Mouse (Mus musculus) liver, postnatal 0 days (tissue): ENCODE data around the gene Zbtb3. TPM values are rescaled to one million over a fixed set of nuclear protein-coding genes. Genes with fewer than 3 reads are reported as not detected.

Experiments
- ATAC-seq: fragments of 200-750 bp; cut with Nextera tagmentation; 2 replicates; pipeline ENCODE4 v1.8.0; 2017; ENCODE audit warnings: mild to moderate bottlenecking, moderate library complexity
- DNase-seq: peaks from one replicate; pipeline ENCODE4 v3.0.0-alpha.2; 2016
- H3K27ac ChIP-seq: fragments of 300-500 bp; sonication (generic); 2 replicates; pipeline ENCODE4 v1.5.1; 2014; ENCODE audit warnings: antibody characterized with exemption, moderate library complexity, mild to moderate bottlenecking, low read depth
- H3K27me3 ChIP-seq: fragments of 300-500 bp; sonication (generic); 2 replicates; pipeline ENCODE4 v1.6.1; 2014; ENCODE audit warnings: low read length, control low read depth, mixed read lengths; ENCODE audit not compliant: insufficient read depth
- H3K36me3 ChIP-seq: fragments of 300-500 bp; sonication (generic); replicated peaks from 2 replicates; pipeline ENCODE4 v1.6.1; 2014; ENCODE audit warnings: mild to moderate bottlenecking, control low read depth, low read length, moderate library complexity, mixed read lengths; ENCODE audit not compliant: insufficient read depth
- H3K4me1 ChIP-seq: fragments of 300-500 bp; sonication (generic); 2 replicates; pipeline ENCODE4 v1.6.1; 2014; ENCODE audit warnings: antibody characterized with exemption, mild to moderate bottlenecking, control low read depth; ENCODE audit not compliant: insufficient read depth
- H3K4me2 ChIP-seq: fragments of 300-500 bp; sonication (generic); 2 replicates; pipeline ENCODE4 v1.6.1; 2014; ENCODE audit warnings: low read depth, mild to moderate bottlenecking, low read length, moderate library complexity, mixed read lengths
- H3K4me3 ChIP-seq: fragments of 300-500 bp; sonication (generic); 2 replicates; pipeline ENCODE4 v1.5.1; 2014; ENCODE audit warnings: low read depth, low read length
- H3K9ac ChIP-seq: fragments of 300-500 bp; sonication (generic); replicated peaks from 2 replicates; pipeline ENCODE4 v1.6.1; 2014; ENCODE audit warnings: mild to moderate bottlenecking, moderate library complexity
- H3K9me3 ChIP-seq: fragments of 300-500 bp; sonication (generic); 2 replicates; pipeline ENCODE4 v1.6.1; 2016; ENCODE audit warnings: mild to moderate bottlenecking, control low read depth, low read length, mixed read lengths
- CTCF ChIP-seq: sonication (generic); IDR thresholded peaks from 2 replicates; pipeline ENCODE4 v1.5.1; 2016; ENCODE audit warnings: antibody characterized with exemption, low read depth
- EP300 ChIP-seq: IDR thresholded peaks from 2 replicates; pipeline ENCODE4 v1.6.1; 2016; ENCODE audit warnings: antibody characterized with exemption, low read depth, mild to moderate bottlenecking
- WGBS: fragments of 180-500 bp; shearing (Covaris S2); extraction: QIAGEN DNeasy Blood & Tissue Kit; methylation state at CpG from one replicate; pipeline ENCODE4 v1.1.7; 2014; ENCODE audit not compliant: insufficient replicate concordance; 5-methylcytosine and 5-hydroxymethylcytosine counted together
- polyA plus RNA-seq: library from polyadenylated mRNA; unstranded; fragments of >200 nt; fragmentation: Nextera tagmentation; extraction: Ambion mirVana; gene quantifications from 2 replicates; pipeline ENCODE4 v1.2.1, GENCODE M21; 2015

Gene Zbtb3
- polyA plus RNA-seq, 1 experiment from 2014 or later, result 0.82 TPM

- ATAC-seq (no peak), DNase-seq (no peak)
- no peak overlapping the region for H3K4me3 ChIP-seq
- no peaks in the 10 kb centered on the region for H3K9me3 ChIP-seq
- H3K9ac ChIP-seq, result no peak overlapping the region
- 73% methylated on average over 3 of the region's 3 CpGs for WGBS
- H3K4me1 ChIP-seq, result no peaks in the 10 kb centered on the region
- no peak overlapping the region for H3K4me2 ChIP-seq
- TF ChIP-seq CTCF (no peak), EP300 (no peak)
- no peak overlapping the region for H3K27ac ChIP-seq
- H3K27me3 ChIP-seq, result no peaks in the 10 kb centered on the region
- H3K36me3 ChIP-seq, result no peaks in the 10 kb centered on the region; the same call in 1 of the 2 replicates
These were observed 50.8 kb downstream of the Zbtb3 start for GRCm38 (mm10) chr19:8853117-8853516.

Other genes with a start within 250 kb of the Zbtb3 start
- 0.27 TPM in 2 replicates for gene Slc22a8, start 211.3 kb upstream of the Zbtb3 start, polyA plus RNA-seq
- gene Slc22a6, start 184.5 kb upstream of the Zbtb3 start, polyA plus RNA-seq, result not detected in 2 replicates
- not detected in 2 replicates for gene Chrm1, start 138.8 kb upstream of the Zbtb3 start, polyA plus RNA-seq
- 64.4 and 68.0 TPM in 2 replicates for gene Slc3a2, start 79.2 kb upstream of the Zbtb3 start, polyA plus RNA-seq
- gene Wdr74, start 66.7 kb upstream of the Zbtb3 start, polyA plus RNA-seq, result 36.0 and 36.8 TPM in 2 replicates
- 0.31 and 0.43 TPM in 2 replicates for gene 1700092M07Rik, start 61.8 kb upstream of the Zbtb3 start, polyA plus RNA-seq
- 36.3 and 37.5 TPM in 2 replicates for gene Stx5a, start 61.1 kb upstream of the Zbtb3 start, polyA plus RNA-seq
- gene Nxf1, start 45.5 kb upstream of the Zbtb3 start, polyA plus RNA-seq, result 47.9 and 49.9 TPM in 2 replicates
- 56.0 and 59.1 TPM in 2 replicates for gene Tmem223, start 31.6 kb upstream of the Zbtb3 start, polyA plus RNA-seq
- 76.3 and 80.3 TPM in 2 replicates for gene Tmem179b, start 28.1 kb upstream of the Zbtb3 start, polyA plus RNA-seq
- gene Taf6l, start 16.1 kb upstream of the Zbtb3 start, polyA plus RNA-seq, result 6.6 and 7.9 TPM in 2 replicates
- 61.7 and 63.3 TPM in 2 replicates for gene Polr2g, start 4.0 kb upstream of the Zbtb3 start, polyA plus RNA-seq
- gene Ttc9c, start 16.8 kb downstream of the Zbtb3 start, polyA plus RNA-seq, result 9.8 and 12.5 TPM in 2 replicates
- 2.1 and 2.3 TPM in 2 replicates for gene Hnrnpul2, start 17.5 kb downstream of the Zbtb3 start, polyA plus RNA-seq
- gene AC129217.1, start 27.2 kb downstream of the Zbtb3 start, polyA plus RNA-seq, result not detected in 2 replicates
- gene Bscl2, start 34.9 kb downstream of the Zbtb3 start, polyA plus RNA-seq, result 30.5 and 32.7 TPM in 2 replicates
- 0.08 and 0.23 TPM in 2 replicates for gene Gng3, start 36.6 kb downstream of the Zbtb3 start, polyA plus RNA-seq
- gene Lrrn4cl, start 48.2 kb downstream of the Zbtb3 start, polyA plus RNA-seq, result 0.24 and 0.26 TPM in 2 replicates
- 147 TPM in 2 replicates for gene Ubxn1, start 68.9 kb downstream of the Zbtb3 start, polyA plus RNA-seq
- 48.6 and 52.6 TPM in 2 replicates for gene Uqcc3, start 78.4 kb downstream of the Zbtb3 start, polyA plus RNA-seq
- 27.5 and 31.3 TPM in 2 replicates for gene Lbhd1, start 81.2 kb downstream of the Zbtb3 start, polyA plus RNA-seq
- not detected in 2 replicates for gene Gm49403, start 81.4 kb downstream of the Zbtb3 start, polyA plus RNA-seq
- gene 1810009A15Rik, start 86.3 kb downstream of the Zbtb3 start, polyA plus RNA-seq, result 30.5 and 32.5 TPM in 2 replicates
- not detected in 2 replicates for gene Gm49416, start 86.4 kb downstream of the Zbtb3 start, polyA plus RNA-seq
- gene Ints5, start 90.5 kb downstream of the Zbtb3 start, polyA plus RNA-seq, result 11.4 and 12.1 TPM in 2 replicates
- gene Ganab, start 95.5 kb downstream of the Zbtb3 start, polyA plus RNA-seq, result 29.4 and 32.4 TPM in 2 replicates
- gene B3gat3, start 117.8 kb downstream of the Zbtb3 start, polyA plus RNA-seq, result 20.2 and 22.3 TPM in 2 replicates
- 2.0 and 2.5 TPM in 2 replicates for gene Rom1, start 126.8 kb downstream of the Zbtb3 start, polyA plus RNA-seq
- gene Eml3, start 127.0 kb downstream of the Zbtb3 start, polyA plus RNA-seq, result 8.0 and 9.5 TPM in 2 replicates
- 43.0 and 45.7 TPM in 2 replicates for gene Mta2, start 139.3 kb downstream of the Zbtb3 start, polyA plus RNA-seq
- gene Tut1, start 151.3 kb downstream of the Zbtb3 start, polyA plus RNA-seq, result 9.0 and 10.7 TPM in 2 replicates
- 129 and 134 TPM in 2 replicates for gene Eef1g, start 164.5 kb downstream of the Zbtb3 start, polyA plus RNA-seq
- 3.5 and 4.0 TPM in 2 replicates for gene Ahnak, start 186.7 kb downstream of the Zbtb3 start, polyA plus RNA-seq